Mouse (Mus musculus): ENCODE results near the gene Ipo5.

Gene Ipo5

GRCm38 (mm10) chr14:120910733-120911324 lies at the start of gene Ipo5:
Gene Ipo5 (plus strand): TSS chr14:120911224.
- DNase-seq (ENCODE audit: low spot score): peak; percentile 72

- DNase-seq (ENCODE audit: low spot score): no peak
Observed at GRCm38 (mm10) chr14:120863205-120863604, 47.8 kb upstream of the Ipo5 start.

- DNase-seq (ENCODE audit: low spot score): no peak
Observed at GRCm38 (mm10) chr14:120864896-120865295, 46.1 kb upstream of the Ipo5 start.

- DNase-seq (ENCODE audit: low spot score): no peak
Observed at GRCm38 (mm10) chr14:120866573-120866972, 44.5 kb upstream of the Ipo5 start.

- no peak for DNase-seq (ENCODE audit: low spot score)
Observed at GRCm38 (mm10) chr14:120867121-120867520, 43.9 kb upstream of the Ipo5 start.

- DNase-seq (ENCODE audit: low spot score): no peak
Observed at GRCm38 (mm10) chr14:120868494-120868893, 42.5 kb upstream of the Ipo5 start.

GRCm38 (mm10) chr14:120870736-120871135 lies 40.3 kb upstream of the Ipo5 start:
- DNase-seq (ENCODE audit: low spot score): no peak

GRCm38 (mm10) chr14:120874397-120874796 lies 36.6 kb upstream of the Ipo5 start:
- DNase-seq (ENCODE audit: low spot score): no peak

GRCm38 (mm10) chr14:120875144-120875543 lies 35.9 kb upstream of the Ipo5 start:
- no peak for DNase-seq (ENCODE audit: low spot score)

- no peak for DNase-seq (ENCODE audit: low spot score)
Observed at GRCm38 (mm10) chr14:120875811-120876388, 35.1 kb upstream of the Ipo5 start.

GRCm38 (mm10) chr14:120877147-120877546 lies 33.9 kb upstream of the Ipo5 start:
- no peak for DNase-seq (ENCODE audit: low spot score)

- no peak for DNase-seq (ENCODE audit: low spot score)
Observed at GRCm38 (mm10) chr14:120879026-120879425, 32.0 kb upstream of the Ipo5 start.

GRCm38 (mm10) chr14:120880601-120881000 lies 30.4 kb upstream of the Ipo5 start:
- no peak for DNase-seq (ENCODE audit: low spot score)

GRCm38 (mm10) chr14:120881054-120881453 lies 30.0 kb upstream of the Ipo5 start:
- no peak for DNase-seq (ENCODE audit: low spot score)

- DNase-seq (ENCODE audit: low spot score): no peak
Observed at GRCm38 (mm10) chr14:120888681-120889080, 22.3 kb upstream of the Ipo5 start.

GRCm38 (mm10) chr14:120892369-120892768 lies 18.7 kb upstream of the Ipo5 start:
- no peak for DNase-seq (ENCODE audit: low spot score)

- DNase-seq (ENCODE audit: low spot score): no peak
Observed at GRCm38 (mm10) chr14:120896613-120897012, 14.4 kb upstream of the Ipo5 start.

GRCm38 (mm10) chr14:120898876-120899275 lies 12.1 kb upstream of the Ipo5 start:
- no peak for DNase-seq (ENCODE audit: low spot score)

GRCm38 (mm10) chr14:120909396-120909795 lies 1.6 kb upstream of the Ipo5 start:
- no peak for DNase-seq (ENCODE audit: low spot score)

GRCm38 (mm10) chr14:120910320-120910719 lies 704 bp upstream of the Ipo5 start:
- no peak for DNase-seq (ENCODE audit: low spot score)

GRCm38 (mm10) chr14:120911388-120911901 lies 421 bp downstream of the Ipo5 start:
- no peak for DNase-seq (ENCODE audit: low spot score)

GRCm38 (mm10) chr14:120912090-120912710 lies 1.2 kb downstream of the Ipo5 start:
- DNase-seq (ENCODE audit: low spot score): no peak

- DNase-seq (ENCODE audit: low spot score): no peak
Observed at GRCm38 (mm10) chr14:120912916-120913315, 1.9 kb downstream of the Ipo5 start.
